Mouse (Mus musculus) liver, postnatal 0 days (tissue): ENCODE data around the gene Pde4b.

Experiments used
- CTCF ChIP-seq: sonication (generic); IDR thresholded peaks from 2 replicates; pipeline ENCODE4 v1.5.1; 2016; ENCODE audit warnings: antibody characterized with exemption, low read depth
- EP300 ChIP-seq: IDR thresholded peaks from 2 replicates; pipeline ENCODE4 v1.6.1; 2016; ENCODE audit warnings: antibody characterized with exemption, low read depth, mild to moderate bottlenecking

GRCm38 (mm10) chr4:102492911-102493310 is 405.6 kb downstream of the Pde4b start:
- TF ChIP-seq CTCF (no peak), EP300 (no peak)
